Mouse (Mus musculus): ENCODE results near the gene Olfr111.

DNA sequence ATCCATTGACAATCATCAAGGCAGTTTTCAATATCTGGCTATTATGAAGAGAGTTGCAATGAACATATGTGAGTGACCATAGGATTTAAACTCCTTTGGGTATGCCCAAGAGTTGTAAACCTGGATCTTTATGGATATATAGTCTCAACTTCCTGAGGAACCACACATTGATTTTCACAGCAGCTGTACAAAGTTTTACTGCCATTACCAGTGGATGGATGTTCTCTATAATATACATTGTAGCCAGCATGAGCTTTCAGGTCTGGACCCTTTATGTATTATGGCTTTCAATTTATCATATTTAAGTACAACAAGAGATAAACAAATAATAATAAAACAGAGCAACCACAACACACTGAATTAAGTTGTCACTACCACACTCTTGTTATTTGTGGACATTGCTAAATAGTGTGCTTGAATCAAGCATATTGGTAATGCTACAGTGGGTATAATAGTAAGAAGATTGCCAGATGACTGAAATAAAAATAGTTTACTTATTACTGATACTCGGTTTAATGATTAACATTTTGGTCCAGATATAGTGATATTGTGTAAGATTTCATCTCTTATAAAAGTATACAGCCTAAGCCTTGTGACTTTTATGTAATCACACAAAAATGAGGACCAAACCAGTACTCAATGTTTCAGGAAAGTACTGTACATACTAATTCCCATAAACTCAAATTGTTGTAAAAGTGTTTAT, 51.2 kb downstream of the Olfr111 start:
- TF ChIP-seq CTCF (IDR thresholded peaks at IDR 0.05; ENCODE audit: low read depth) (no peak), EP300 (optimal IDR thresholded peaks at IDR 0.05) (no peak)

Data from stomach, postnatal 0 days (tissue).